8 mouse cellular contexts compared by ENCODE assay signal in the genomic region with DNA sequence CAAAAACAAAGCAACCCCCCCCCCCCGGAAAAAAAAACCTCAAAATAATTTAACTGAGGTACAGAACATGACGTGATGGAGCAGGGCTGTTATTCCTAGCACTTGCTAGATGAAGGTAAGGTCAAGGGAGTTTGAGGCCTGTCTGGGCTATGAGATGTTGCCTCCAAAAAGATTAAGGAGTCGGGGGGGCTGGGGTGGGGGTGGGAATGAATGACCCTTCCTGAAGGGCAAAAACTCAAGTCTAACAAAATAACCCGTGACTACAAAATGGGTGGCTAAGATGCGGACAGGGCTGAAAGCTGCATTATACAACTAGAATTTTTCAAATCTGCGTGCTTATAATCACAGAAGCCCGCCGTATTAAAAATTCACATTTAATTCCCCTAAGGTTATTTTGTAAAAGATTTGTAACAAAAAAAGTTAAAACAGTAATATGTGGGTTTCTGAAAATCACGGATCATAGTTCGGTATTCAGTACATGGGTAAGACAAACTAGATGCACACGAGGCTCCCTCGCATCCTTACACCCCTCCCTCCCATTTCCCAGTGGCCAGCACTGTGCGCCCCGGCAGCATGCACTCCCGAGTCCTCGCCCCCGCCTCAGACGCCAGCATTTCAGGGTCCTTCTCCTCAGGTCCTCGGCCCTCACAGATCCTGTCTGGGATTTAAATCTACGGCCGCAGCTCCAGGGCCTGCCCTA. TPM values are rescaled to one million over a fixed set of nuclear protein-coding genes. Genes with fewer than 3 reads are reported as not detected.
A peak's percentile ranks its signal among the peaks of the same experiment; 100 is the strongest.
DNase-seq lines count a peak whose midpoint lies in the region; ATAC-seq lines count a peak whose summit lies in the region.

No protein-coding gene starts in this region.

- H3K4me2 ChIP-seq in heart, embryonic 15.5 days = peak overlapping the region; percentile 75
- peak overlapping the region; percentile 80 for H3K4me2 ChIP-seq in forebrain, embryonic 15.5 days (replicated peaks)

- peak overlapping the region; percentile 98 for H3K27ac ChIP-seq in heart, embryonic 15.5 days
- peak overlapping the region; percentile 91 for H3K27ac ChIP-seq in forebrain, embryonic 15.5 days (replicated peaks)

- 4% methylated on average over 21 of the region's 21 CpGs for WGBS in heart, embryonic 15.5 days
- WGBS in forebrain, embryonic 15.5 days = 3% methylated on average over 21 of the region's 21 CpGs

- H3K9ac ChIP-seq in heart, embryonic 15.5 days = peak overlapping the region; percentile 94
- H3K9ac ChIP-seq in forebrain, embryonic 15.5 days (replicated peaks) = peak overlapping the region; percentile 97

- H3K9me3 ChIP-seq in heart, embryonic 15.5 days (replicated peaks) = no peaks in the 10 kb centered on the region
- H3K9me3 ChIP-seq in forebrain, embryonic 15.5 days = no peaks in the 10 kb centered on the region

- peaks cover 11% of the 10 kb centered on the region for H3K36me3 ChIP-seq in heart, embryonic 15.5 days
- H3K36me3 ChIP-seq in forebrain, embryonic 15.5 days = peaks cover 7% of the 10 kb centered on the region

- peak overlapping the region; percentile 88 for H3K4me3 ChIP-seq in heart, embryonic 15.5 days
- peak overlapping the region; percentile 81 for H3K4me3 ChIP-seq in forebrain, embryonic 15.5 days

- no peaks in the 10 kb centered on the region for H3K27me3 ChIP-seq in heart, embryonic 15.5 days
- no peaks in the 10 kb centered on the region for H3K27me3 ChIP-seq in forebrain, embryonic 15.5 days

- peaks cover 30% of the 10 kb centered on the region for H3K4me1 ChIP-seq in heart, embryonic 15.5 days (replicated peaks)
- peaks cover 45% of the 10 kb centered on the region for H3K4me1 ChIP-seq in forebrain, embryonic 15.5 days

- intact Hi-C loops in heart, postnatal 36 days (cut with DNase I) = loop anchor here (2.0 to 5.0 kb wide), 3 partner anchors 36 to 156 kb away; a partner anchor contains a TSS

- no peak for DNase-seq in heart, postnatal 36 days
- peak; percentile 38 for DNase-seq in ES-CJ7 (ENCODE audit: low read depth, low spot score)
- no peak for DNase-seq in cerebellum, postnatal 4 days (ENCODE audit: low spot score in 2 of 2)
- no peak for DNase-seq in spleen, adult 12 weeks (ENCODE audit: low spot score)

- peak; percentile 58 for ATAC-seq in heart, embryonic 15.5 days (replicated peaks; ENCODE audit: insufficient number of reproducible peaks, insufficient read depth, low FRiP score, low read depth)
- peak; percentile 72 for ATAC-seq in forebrain, embryonic 15.5 days (replicated peaks)
- peak; percentile 9 for ATAC-seq in megakaryocyte progenitor cell, adult 5-6 weeks (replicated peaks; ENCODE audit: poor library complexity)
- ATAC-seq in granulocyte monocyte progenitor cell, adult 5-6 weeks (replicated peaks; ENCODE audit: poor library complexity, severe bottlenecking) = no peak

RNA-seq across cellular contexts. Expression of a gene that starts 0.7 kb away (rescaled TPM):
- 404 and 579 TPM in 2 replicates for polyA plus RNA-seq in heart, embryonic 15.5 days (2015; fragmentation: Nextera tagmentation; extraction: Ambion mirVana)
- 100 to 1,000 TPM; 238 to 256 TPM for total RNA-seq in heart, postnatal 36 days (2021)
- 438 and 488 TPM in 2 replicates for polyA plus RNA-seq in forebrain, embryonic 15.5 days (2015; fragmentation: Nextera tagmentation; extraction: Ambion mirVana)
- total RNA-seq in megakaryocyte progenitor cell, adult 5-6 weeks (2015) = 260 and 261 TPM in 2 replicates
- total RNA-seq in megakaryocyte progenitor cell, adult 5-6 weeks (2017) = 259 and 284 TPM in 2 replicates
- total RNA-seq in granulocyte monocyte progenitor cell, adult 5-6 weeks (2014; fragmentation: Nextera tagmentation) = 232 and 249 TPM in 2 replicates
- 266 and 303 TPM in 2 replicates for total RNA-seq in granulocyte monocyte progenitor cell, adult 5-6 weeks (2017)

RNA-seq across cellular contexts. Expression of a gene that starts 2.3 kb away (rescaled TPM):
- 4.9 and 5.1 TPM in 2 replicates for polyA plus RNA-seq in heart, embryonic 15.5 days (2015; fragmentation: Nextera tagmentation; extraction: Ambion mirVana)
- total RNA-seq in heart, postnatal 36 days (2021) = 1 to 10 TPM; 3.0 to 5.1 TPM
- polyA plus RNA-seq in forebrain, embryonic 15.5 days (2015; fragmentation: Nextera tagmentation; extraction: Ambion mirVana) = 10.2 and 11.5 TPM in 2 replicates
- 19.7 and 21.3 TPM in 2 replicates for total RNA-seq in megakaryocyte progenitor cell, adult 5-6 weeks (2015)
- 17.4 and 18.4 TPM in 2 replicates for total RNA-seq in megakaryocyte progenitor cell, adult 5-6 weeks (2017)
- total RNA-seq in granulocyte monocyte progenitor cell, adult 5-6 weeks (2014; fragmentation: Nextera tagmentation) = 33.3 and 36.6 TPM in 2 replicates
- total RNA-seq in granulocyte monocyte progenitor cell, adult 5-6 weeks (2017) = 25.3 and 26.5 TPM in 2 replicates

RNA-seq across cellular contexts. Expression of a gene that starts 36.9 kb away (rescaled TPM):
- 27.8 and 31.2 TPM in 2 replicates for polyA plus RNA-seq in heart, embryonic 15.5 days (2015; fragmentation: Nextera tagmentation; extraction: Ambion mirVana)
- total RNA-seq in heart, postnatal 36 days (2021) = 10 to 100 TPM; 11.3 to 13.4 TPM
- polyA plus RNA-seq in forebrain, embryonic 15.5 days (2015; fragmentation: Nextera tagmentation; extraction: Ambion mirVana) = 52.7 and 57.6 TPM in 2 replicates
- 53.4 and 70.1 TPM in 2 replicates for total RNA-seq in megakaryocyte progenitor cell, adult 5-6 weeks (2015)
- 55.6 and 102 TPM in 2 replicates for total RNA-seq in megakaryocyte progenitor cell, adult 5-6 weeks (2017)
- 52.5 and 55.4 TPM in 2 replicates for total RNA-seq in granulocyte monocyte progenitor cell, adult 5-6 weeks (2014; fragmentation: Nextera tagmentation)
- 73.2 and 91.2 TPM in 2 replicates for total RNA-seq in granulocyte monocyte progenitor cell, adult 5-6 weeks (2017)
